Mouse (Mus musculus): ENCODE measurements at regions not wholly inside any gene's neighbourhood (a gene's known extent, or its start where the extent isn't known, plus 50 kb on each side); places are given as distances from the start of the nearest gene placed in this dataset.
"Not testable (repeated sequence)": the region's sequence is repeated elsewhere in the genome, so short reads cannot be mapped to it uniquely, and the experiment has no call there.

DNA sequence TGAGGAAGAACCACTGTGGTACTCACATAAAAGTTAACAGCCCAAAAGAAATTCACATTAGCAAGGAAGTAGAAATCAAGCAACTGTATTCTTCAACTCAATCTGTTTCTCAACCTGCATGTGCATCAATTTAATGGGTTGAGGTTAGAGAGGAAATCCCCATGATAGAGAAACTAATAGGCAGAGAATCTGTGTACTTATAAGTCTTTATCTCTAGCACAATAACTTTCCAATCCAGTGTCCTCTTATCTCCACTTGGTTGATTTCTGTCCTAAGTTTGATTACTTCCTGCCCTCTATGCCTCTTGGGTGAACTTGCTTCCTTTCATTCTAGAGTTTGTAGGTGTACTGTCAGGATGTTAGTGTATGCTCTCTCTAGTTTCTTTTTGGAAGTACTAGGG is 925.6 kb upstream of the Zfp386 start:
- no peak for DNase-seq

DNA sequence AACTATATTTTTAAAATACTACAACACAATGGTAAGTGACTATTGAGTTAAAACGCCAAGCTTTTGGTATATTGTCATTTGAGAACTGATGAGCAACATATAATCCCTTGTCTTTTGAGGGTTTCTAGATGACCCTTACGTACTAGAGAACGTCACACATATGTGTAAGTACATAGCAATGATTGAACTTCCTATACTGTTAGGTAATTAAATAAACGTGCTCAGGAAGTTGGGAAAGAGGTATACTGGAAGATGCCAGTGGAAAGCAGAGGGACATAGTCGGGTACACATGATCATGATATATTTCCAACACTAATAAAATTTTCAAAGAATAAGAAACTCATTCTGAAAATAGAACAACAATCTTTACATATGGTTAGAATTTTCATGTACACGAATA is 914.6 kb upstream of the Zfp386 start:
- DNase-seq = not testable (repeated sequence)

DNA sequence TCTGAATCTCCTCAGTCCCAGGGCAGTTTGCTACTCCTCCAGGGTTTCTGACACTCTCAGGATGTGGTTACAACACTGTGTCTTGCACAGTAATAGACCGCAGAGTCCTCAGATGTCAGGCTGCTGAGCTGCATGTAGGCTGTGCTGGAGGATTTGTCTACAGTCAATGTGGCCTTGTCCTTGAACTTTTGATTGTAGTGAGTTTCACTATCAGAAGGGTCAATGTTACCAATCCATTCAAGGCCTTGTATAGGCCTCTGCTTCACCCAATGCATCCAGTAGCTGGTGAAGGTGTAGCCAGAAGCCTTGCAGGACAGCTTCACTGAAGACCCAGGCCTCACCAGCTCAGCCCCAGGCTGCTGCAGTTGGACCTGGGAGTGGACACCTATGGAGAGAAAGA is 902.1 kb upstream of the Zfp386 start:
- DNase-seq = not testable (repeated sequence)

DNA sequence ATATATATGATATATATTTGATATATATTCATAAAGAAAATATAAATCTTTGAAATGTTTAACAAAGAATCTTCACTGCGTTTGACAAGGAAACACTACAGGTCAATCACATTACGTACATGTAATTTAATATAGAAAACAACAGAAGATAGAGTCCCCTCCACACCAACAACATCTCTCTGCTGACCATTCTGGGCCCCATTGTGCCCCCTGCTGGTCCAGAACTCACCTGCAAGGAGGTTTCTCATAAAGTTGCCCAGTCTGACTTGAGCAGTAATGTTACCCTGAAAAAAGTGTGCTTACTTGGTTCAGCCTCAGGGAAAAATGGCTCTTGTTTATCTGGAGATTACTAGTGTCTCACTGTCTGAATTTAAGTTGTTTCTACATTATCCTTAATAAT is 901.1 kb upstream of the Zfp386 start:
- not testable (repeated sequence) for DNase-seq

DNA sequence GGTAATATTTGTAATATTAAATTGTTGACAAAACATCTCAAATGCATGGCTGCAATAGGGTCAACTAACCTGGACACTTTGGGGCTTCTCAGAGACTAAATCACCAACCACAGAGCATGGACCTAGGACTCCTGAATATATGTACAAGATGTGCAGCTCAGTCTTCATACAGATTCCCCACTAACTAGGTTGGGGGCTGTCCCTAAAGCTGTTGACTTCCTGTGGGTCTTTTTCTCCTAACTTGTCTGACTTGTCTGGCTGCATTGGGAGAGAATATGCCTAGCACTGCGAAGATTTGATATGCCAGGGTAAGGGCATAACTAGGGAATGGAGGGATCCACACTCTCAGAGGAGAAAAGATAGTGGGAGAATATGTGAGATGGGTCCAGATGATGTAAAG is 895.6 kb upstream of the Zfp386 start:
- DNase-seq = not testable (repeated sequence)

DNA sequence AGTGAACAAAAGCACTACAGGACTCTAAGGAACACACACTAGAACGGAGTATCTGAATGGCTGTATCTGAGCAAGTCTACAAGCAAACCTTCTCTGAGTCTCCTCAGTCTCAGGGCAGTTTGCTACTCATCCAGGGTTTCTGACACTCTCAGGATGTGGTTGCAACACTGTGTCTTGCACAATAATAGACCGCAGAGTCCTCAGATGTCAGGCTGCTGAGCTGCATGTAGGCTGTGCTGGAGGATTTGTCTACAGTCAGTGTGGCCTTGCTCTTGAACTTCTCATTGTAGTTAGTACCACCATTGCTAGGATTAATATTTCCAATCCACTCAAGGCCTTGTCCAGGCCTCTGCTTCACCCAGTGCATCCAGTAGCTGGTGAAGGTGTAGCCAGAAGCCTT is 889.3 kb upstream of the Zfp386 start:
- DNase-seq = not testable (repeated sequence)

DNA sequence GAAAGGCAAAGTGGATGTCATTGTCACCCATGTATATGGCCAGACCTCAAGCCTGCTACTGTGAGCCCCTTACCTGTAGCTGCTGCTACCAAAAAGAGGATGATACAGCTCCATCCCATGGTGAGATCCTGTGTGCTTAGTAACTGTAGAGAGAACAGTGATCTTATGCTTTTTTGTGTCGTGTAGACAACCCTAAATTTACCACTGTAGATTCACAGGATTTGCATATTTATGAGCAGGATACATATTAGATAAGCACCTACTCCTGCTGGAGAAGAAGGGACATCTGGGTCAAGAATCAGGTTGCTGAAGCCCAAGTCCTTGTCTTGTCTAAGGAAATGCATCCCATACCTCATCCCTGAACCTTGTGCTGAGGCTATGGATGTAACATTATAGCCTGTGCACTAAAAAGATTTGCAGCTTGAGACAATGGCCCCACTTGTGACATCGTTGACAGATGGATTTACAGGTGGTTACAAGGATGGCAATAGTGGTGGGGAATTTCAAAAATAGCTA is 888.7 kb upstream of the Zfp386 start:
- DNase-seq = not testable (repeated sequence)

DNA sequence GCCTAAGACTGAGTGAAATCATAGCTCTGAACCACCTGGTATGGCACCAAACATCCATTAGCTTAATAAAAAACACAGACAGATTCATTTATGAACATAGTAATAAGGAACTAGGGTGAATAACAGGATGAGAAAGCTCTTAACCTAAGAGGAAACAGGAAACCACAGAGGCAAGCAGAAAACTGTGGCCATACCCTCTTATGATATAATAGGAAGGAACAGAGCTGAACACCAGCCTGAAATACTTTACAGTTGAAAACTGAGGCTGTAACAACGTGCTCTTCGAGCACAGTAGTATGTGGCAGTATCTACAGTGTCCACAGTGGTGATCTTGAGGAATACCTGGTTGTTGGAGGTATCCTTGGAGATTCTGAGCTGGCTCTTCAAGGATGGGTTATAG is 882.0 kb upstream of the Zfp386 start:
- DNase-seq = not testable (repeated sequence)

DNA sequence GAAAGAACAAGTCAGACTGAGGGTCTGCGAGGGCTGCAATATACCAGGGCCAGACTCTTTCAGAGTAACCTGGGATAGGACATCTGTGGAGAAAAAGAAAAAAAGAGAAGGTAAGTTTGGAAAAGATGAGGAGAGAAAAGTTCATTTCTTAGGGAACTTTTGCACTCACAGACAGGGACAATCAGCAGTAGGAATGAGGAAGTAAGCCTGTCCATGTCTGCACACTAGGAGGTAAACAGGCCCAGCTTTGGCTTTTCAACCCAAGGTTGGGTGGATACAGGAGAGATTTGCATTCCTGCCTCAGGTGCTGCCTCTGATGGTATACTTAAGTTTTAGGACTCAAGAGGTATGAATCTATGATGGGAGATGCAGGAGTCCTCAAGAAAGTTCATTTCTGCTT is 881.5 kb upstream of the Zfp386 start:
- not testable (repeated sequence) for DNase-seq

DNA sequence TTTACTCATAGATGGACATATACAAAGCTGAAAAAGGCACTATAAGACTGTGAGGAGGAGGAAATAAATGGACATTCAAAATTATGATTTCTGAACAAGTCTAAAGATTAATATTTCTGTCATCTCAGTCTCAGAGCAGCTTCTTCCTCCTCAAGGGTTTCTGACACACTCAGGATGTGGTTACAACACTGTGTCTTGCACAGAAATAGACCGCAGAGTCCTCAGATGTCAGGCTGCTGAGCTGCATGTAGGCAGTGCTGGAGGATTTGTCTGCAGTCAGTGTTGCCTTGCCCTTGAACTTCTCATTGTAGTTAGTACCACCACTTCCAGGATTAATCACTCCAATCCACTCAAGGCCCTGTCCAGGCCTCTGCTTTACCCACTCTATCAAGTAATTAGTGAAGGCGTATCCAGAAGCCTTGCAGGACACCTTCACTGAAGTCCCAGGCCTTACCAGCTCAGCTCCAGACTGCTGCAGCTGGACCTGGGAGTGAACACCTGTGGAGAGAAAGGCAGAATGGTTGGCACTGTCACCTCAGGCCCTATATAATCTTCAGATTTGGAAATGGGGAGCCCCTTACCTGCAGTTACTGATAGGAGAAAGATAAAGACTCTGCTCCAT is 853.9 kb upstream of the Zfp386 start:
- peak; percentile 2 for DNase-seq

DNA sequence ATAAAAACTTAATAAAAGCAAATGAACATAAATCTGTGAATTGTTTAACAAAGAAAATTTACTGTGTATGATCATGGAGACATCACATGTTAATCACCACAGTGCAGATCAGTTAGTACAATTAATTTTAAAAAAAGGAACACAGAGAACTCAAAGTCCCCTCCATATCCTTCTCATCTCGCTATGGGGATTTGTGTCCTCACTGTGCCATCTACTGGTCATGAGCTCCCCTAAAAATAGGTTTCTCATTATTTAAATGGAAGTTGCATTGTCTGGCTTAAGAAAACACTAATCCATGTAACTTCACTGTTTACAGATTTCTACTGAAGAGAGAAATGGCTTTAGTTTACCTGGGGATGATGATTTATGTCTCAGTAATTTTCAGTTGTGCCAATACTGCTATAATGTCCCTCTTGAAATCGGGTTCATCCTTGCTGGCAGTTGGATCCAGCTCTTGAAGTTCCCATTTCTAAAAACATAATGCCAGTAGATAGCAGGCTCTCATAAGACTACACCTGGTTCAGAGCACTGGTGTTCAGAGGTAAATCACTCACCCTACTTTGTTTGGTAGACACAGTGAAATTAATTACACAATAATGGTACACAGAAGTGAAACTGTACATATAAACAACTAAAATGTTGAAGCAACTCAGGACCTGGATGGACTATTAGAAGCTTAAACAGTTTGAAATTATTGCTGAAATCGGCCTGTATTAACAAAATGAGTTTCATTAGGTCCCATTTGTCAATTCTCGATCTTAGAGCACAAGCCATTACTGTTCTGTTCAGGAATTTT is 850.0 kb upstream of the Zfp386 start:
- no peak for DNase-seq

DNA sequence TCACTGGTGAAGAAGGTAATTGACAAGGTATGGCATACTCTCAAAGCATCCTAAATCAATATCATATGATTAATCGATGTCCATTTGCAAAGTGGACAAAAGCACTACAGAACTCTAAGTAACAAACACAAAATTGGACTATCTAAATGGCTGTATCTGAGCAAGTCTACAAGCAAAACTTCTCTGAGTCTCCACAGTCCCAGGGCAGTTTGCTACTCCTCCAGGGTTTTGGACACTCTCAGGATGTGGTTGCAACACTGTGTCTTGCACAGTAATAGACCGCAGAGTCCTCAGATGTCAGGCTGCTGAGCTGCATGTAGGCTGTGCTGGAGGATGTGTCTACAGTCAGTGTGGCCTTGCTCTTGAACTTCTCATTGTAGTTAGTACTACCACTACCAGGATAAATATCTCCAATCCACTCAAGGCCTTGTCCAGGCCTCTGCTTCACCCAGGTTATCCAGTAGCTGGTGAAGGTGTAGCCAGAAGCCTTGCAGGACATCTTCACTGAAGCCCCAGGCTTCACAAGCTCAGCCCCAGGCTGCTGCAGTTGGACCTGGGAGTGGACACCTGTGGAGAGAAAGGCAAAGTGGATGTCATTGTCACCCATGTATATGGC is 839.6 kb upstream of the Zfp386 start:
- not testable (repeated sequence) for DNase-seq

DNA sequence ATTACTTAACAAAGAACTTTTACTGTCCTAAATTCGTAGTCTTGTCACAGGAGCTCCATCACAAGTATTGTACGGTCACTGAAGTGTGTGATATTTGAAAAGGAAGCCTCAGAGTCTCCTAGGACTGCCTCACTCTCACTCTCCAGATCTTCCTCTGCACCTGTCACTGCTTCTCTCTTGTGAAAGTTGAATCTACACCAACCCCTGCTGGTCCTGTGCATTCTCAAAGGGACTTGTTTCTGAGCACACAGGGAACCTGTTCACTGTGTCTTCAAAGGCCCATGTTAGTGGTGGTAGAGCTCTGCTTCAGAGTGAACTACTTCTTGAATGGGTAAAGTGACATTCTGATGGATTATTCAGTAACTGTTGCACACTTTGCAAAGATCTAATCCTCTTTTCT is 824.9 kb upstream of the Zfp386 start:
- DNase-seq = no peak

DNA sequence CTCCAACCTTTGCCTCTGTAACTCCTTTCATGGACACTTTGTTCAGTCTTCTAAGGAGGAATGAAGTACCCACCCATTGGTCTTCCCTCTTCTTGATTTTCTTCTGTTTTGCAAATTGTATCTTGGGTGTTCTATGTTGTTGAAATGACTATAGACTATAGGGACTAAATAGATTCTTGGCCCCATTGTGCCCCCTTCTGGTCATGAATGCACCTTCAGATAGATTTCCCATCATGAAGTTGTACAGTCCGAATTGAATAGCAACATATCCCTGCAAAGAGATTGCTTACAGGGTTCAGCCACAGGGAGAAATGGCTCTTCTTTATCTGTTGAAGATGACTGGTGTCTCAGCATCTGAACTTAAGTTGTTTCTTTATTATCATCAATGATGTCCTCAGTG is 817.6 kb upstream of the Zfp386 start:
- DNase-seq = no peak

DNA sequence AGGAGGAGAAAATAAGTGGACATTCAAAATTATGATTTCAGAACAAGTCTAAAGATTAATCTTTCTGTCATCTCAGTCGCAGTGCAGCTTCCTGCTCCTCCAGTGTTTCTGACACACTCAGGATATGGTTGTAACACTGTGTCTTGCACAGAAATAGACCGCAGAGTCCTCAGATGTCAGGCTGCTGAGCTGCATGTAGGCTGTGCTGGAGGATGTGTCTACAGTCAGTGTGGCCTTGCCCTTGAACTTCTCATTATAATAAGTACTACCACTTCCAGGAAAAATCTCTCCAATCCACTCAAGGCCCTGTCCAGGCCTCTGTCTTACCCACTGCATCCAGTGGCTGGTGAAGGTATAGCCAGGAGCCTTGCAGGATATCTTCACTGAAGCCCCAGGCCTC is 804.9 kb upstream of the Zfp386 start:
- DNase-seq = not testable (repeated sequence)

DNA sequence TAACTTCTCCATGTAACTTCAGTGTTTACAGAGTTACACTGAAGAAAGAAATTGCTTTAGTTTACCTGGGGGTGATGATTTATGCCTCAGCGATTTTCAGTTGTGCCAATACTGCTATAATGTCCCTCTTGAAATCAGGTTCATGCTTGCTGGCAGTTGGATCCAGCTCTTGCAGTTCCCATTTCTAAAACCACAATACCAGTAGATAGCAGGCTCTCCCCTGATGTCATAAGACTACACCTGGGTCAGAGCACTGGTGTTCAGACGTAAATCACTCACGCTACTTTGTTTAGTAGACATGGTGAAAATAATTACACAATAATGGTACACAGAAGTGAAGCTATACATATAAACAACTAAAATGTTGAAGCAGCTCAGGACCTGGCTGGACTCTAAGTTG is 800.2 kb upstream of the Zfp386 start:
- not testable (repeated sequence) for DNase-seq

DNA sequence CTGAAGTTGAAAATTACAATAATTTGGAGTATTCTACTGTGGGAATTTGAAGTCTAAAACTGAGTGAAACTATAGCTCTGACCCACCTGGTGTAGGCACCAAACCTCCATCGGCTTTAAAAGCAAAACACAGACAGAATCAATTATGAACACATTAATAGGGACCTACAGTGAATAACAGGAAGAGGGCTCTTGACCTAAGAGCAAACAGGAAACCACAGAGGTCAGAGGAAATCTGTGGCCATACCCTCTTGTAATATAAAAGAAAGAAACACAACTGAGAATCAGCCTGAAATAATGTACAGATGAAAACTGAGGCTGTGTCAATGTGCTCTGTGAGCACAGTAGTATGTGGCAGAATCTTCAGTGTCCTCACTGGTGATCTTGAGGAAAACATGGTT is 789.7 kb upstream of the Zfp386 start:
- DNase-seq = no peak

DNA sequence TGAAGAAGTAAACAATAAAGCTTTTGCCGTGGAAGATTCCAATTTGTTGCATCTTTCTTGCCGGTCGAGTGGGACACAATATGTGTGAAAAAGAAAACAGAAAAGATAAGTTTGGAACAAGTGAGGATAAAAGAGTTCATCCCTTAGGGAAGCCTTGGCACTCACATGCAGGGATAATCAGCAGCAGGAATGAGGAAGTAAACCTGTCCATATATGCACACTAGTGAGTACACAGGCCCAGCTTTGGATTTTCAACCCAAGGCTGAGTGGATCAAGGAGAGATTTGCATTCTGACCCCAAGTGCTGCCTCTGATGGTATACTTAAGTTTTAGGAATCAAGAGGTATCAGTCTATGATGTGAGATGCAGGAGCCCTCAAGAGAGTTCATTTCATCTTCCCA is 788.8 kb upstream of the Zfp386 start:
- no peak for DNase-seq

DNA sequence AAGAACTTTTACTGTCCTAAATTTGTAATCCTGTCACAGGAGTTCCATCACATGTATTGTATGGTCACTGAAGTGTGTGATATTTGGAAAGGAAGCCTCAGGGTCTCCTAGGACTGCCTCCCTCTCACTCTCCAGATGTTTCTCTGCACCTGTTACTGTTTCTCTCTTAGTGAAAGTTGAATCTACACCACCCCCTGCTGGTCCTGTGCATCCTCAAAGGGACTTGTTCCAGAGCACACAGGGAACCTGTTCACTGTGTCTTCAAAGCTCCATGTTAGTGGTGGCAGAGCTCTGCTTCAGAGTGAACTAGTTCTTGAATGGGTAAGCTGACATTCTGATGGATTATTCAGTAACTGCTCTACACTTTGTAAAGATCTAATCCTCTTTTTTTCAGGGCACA is 785.1 kb upstream of the Zfp386 start:
- DNase-seq = not testable (repeated sequence)

DNA sequence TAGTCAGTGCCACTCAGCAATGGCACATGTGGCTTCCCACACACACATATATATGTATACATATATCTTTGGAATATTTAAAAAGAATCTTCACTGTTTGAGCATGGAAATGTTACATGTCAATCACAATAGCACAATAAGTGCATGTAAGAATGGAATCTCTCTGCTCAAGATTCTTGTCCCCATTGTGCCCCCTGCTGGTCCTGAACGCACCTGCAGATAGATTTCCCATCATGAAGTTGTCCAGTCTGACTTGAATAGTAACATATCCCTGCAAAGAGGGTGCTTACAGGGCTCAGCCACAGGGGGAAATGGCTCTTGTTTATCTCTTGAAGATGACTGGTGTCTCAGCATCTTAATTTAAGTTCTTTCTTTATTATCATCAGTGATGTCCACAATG is 770.8 kb upstream of the Zfp386 start:
- not testable (repeated sequence) for DNase-seq

DNA sequence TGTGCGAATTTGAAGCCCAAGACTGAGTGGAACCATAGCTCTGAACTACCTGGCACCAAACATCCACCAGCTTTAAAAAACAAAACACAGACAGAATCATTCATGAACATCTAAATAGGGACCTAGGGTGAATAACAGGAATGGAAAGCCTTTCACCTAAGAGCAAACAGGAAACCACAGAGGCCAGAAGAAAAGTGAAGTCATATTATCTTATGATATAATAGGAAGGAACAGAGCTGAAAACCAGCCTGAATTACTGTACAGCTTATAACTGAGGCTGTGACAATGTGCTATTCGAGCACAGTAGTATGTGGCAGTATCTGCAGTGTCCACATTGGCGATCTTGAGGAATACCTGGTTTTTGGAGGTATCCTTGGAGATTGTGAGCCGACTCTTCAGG is 753.8 kb upstream of the Zfp386 start:
- not testable (repeated sequence) for DNase-seq

DNA sequence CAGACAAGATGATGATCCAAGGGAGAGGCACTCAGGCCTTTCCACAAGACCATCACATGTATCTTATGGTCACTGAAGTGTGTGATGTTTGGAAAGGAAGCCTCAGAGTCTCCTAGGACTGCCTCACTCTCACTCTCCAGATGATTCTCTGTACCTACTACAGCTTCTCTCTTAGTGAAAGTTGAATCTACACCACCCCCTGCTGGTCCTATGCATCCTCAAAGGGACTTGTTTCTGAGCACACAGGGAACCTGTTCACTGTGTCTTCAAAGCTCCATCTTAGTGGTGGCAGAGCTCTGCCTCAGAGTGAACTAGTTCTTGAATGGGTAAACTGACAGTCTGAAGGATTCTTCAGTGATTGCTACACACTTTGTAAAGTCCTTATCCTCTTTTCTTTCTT is 749.5 kb upstream of the Zfp386 start:
- DNase-seq = not testable (repeated sequence)

DNA sequence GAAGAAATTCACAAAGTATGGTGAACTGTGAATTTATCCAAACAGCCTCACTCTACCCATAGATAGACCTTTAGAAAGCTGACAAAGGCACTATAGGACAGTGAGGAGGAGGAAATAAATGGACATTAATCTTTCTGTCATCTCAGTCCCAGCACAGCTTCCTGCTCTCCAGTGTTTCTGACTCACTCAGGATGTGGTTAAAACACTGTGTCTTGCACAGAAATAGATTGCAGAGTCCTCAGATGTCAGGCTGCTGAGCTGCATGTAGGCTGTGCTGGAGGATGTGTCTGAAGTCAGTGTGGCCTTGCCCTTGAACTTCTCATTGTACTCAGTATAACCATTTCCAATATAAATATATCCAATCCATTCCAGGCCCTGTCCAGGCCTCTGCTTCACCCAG is 735.6 kb upstream of the Zfp386 start:
- DNase-seq = no peak

DNA sequence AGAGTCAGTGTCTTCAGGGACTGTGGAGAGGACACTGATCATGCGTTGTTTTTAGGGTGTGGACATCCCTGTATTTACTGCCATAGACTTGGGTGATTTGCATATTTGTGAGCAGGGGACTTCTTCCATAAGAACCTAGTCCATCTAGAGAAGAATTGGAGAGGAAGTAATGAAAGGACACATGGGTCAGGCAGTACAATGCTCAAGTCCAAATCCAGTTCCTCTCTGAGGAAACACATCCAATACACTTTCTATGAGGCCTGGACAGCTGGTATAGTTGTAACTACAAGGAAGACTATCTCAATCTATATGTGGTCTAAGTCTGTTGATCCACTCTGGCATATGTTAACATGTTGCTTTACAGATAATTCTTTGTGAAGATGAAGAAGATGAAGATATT is 734.9 kb upstream of the Zfp386 start:
- DNase-seq = not testable (repeated sequence)
